Mouse (Mus musculus) cortical plate, adult 2 months (tissue): ENCODE measurements around the gene F3. TPM values are rescaled to one million over a fixed set of nuclear protein-coding genes. Genes with fewer than 3 reads are reported as not detected.
A peak's percentile ranks its signal among the peaks of the same experiment; 100 is the strongest.
"Not testable (repeated sequence)": the region's sequence is repeated elsewhere in the genome, so short reads cannot be mapped to it uniquely, and the experiment has no call there.

Experiments used
- H3K27ac ChIP-seq: fragments of 200-500 bp; 2 replicates; pipeline ENCODE4 v1.5.1; 2012; ENCODE audit warnings: low read length, control low read depth, inconsistent platforms; ENCODE audit not compliant: insufficient read depth
- H3K4me1 ChIP-seq: fragments of 200-500 bp; 2 replicates; pipeline ENCODE4 v1.6.1; 2011; ENCODE audit warnings: low read length; ENCODE audit not compliant: control insufficient read depth, insufficient read depth
- H3K4me3 ChIP-seq: fragments of 200-500 bp; 2 replicates; pipeline ENCODE4 v1.5.1; 2011; ENCODE audit warnings: mild to moderate bottlenecking, low read length, control low read depth; ENCODE audit not compliant: insufficient read depth
- CTCF ChIP-seq: fragments of 200-500 bp; IDR thresholded peaks from 2 replicates; pipeline ENCODE4 v1.5.1; 2011; ENCODE audit warnings: mild to moderate bottlenecking, control low read depth, low read length; ENCODE audit not compliant: insufficient read depth; ENCODE audit errors: extremely low read depth
- POLR2A ChIP-seq: fragments of 200-500 bp; IDR thresholded peaks from 2 replicates; pipeline ENCODE4 v1.6.1; 2011; ENCODE audit warnings: mild to moderate bottlenecking, low read length, control low read depth; ENCODE audit not compliant: insufficient read depth; ENCODE audit errors: extremely low read depth
- polyA plus RNA-seq: library from polyadenylated mRNA; depleted of rRNA; stranded (reverse); fragments of >200 nt; gene quantifications from 2 replicates; pipeline ENCODE4 v1.2.3, GENCODE M21; 2012

Gene F3
- polyA plus RNA-seq, 1 experiment = 88.6 TPM

GRCm38 (mm10) chr3:121729678-121730077 is 6.3 kb downstream of the F3 start:
- H3K4me1 ChIP-seq = no peaks in the 10 kb centered on the region
- no peak overlapping the region for H3K4me3 ChIP-seq
- TF ChIP-seq CTCF (no peak), POLR2A (no peak)
- H3K27ac ChIP-seq = no peak overlapping the region

- Histone ChIP-seq H3K4me1 (no peaks in the 10 kb centered on the region), H3K4me3 (no peak overlapping the region), H3K27ac (no peak overlapping the region)
- TF ChIP-seq POLR2A = no peak
These were observed 12.2 kb downstream of the F3 start for GRCm38 (mm10) chr3:121735542-121735941.

GRCm38 (mm10) chr3:121736025-121736744 is 12.8 kb downstream of the F3 start:
- TF ChIP-seq CTCF (peak; percentile 78), POLR2A (no peak)
- Histone ChIP-seq H3K4me1 (no peaks in the 10 kb centered on the region), H3K4me3 (no peak overlapping the region), H3K27ac (no peak overlapping the region)

- Histone ChIP-seq H3K4me3 (no peak overlapping the region), H3K4me1 (no peaks in the 10 kb centered on the region), H3K27ac (no peak overlapping the region)
- TF ChIP-seq POLR2A (no peak), CTCF (peak; percentile 65)
These were observed 14.1 kb downstream of the F3 start for GRCm38 (mm10) chr3:121737453-121737852.

GRCm38 (mm10) chr3:121737901-121738300 is 14.6 kb downstream of the F3 start:
- Histone ChIP-seq H3K4me3 (no peak overlapping the region), H3K4me1 (no peaks in the 10 kb centered on the region), H3K27ac (no peak overlapping the region)
- TF ChIP-seq POLR2A = no peak
- TF ChIP-seq CTCF = no peak

DNA sequence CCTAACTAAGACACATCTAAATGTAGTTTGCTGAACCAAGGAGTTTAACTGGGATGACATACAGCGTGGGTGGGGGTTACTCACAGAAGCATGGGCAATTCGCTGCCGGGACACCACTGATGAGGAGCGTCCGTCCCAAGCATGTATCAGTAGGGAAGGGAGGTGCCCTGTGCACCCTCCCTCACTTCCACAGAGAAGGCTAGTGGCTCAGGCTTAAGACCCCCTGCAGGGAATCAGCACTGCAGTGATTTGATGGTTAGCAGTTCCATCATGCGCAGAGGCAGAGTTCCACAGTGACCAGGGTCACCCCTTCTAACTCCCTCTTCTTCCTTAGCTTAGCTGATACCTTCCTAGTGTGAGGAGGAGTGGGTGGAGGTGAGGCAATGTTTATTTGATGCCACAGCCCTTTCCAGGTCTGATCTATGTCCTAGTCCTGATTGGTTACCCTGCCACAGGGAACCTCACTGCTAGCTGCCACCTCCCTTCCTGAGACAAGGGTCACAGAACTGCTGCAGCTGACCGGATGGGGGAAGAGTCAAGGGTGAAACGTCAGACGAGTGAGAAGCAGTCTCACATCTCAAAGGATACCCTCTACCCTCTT is 15.5 kb downstream of the F3 start:
- TF ChIP-seq POLR2A (no peak), CTCF (no peak)
- Histone ChIP-seq H3K27ac (no peak overlapping the region), H3K4me1 (no peaks in the 10 kb centered on the region), H3K4me3 (no peak overlapping the region)

- Histone ChIP-seq H3K4me1 (no peaks in the 10 kb centered on the region), H3K4me3 (no peak overlapping the region), H3K27ac (no peak overlapping the region)
- TF ChIP-seq CTCF (no peak), POLR2A (no peak)
These were observed 16.3 kb downstream of the F3 start for GRCm38 (mm10) chr3:121739489-121740213.

DNA sequence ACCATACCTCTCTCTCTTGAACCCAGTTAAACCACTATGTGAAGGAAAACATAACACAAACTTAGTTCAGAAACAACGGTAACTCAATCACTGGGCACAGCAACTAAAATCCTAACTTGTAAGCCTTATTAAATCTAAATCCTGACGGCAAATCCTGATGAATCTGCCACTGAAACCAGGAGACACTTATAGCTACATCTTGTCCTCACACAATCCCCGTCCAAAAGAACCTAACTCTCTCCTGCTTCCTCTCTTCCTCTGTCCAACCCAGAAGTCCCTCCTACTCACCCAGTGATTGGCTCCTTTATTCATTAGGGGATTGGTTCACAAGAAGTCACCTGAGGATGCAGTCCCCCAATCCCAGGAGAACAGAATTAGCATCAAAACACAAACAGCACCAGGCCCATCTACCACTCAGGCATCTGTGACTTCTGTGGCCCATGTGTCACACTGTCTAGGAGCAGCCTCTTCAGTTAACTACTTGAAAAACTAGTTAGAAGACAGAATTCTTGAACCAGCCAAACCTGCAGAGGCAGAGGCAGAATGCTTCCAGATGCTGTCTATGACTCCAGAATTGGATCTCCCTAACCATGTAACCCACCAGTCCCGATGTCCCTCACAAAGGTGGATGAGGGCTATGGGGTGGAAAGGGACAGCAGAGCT is 18.0 kb downstream of the F3 start:
- not testable (repeated sequence) for H3K27ac ChIP-seq, H3K4me3 ChIP-seq, H3K4me1 ChIP-seq

- H3K27ac ChIP-seq, H3K4me1 ChIP-seq, H3K4me3 ChIP-seq: not testable (repeated sequence)
These were observed 31.2 kb downstream of the F3 start for GRCm38 (mm10) chr3:121754319-121755090.
